Mouse (Mus musculus): Measurements from ENCODE around the gene Gadd45gip1.

The Gadd45gip1 gene

DNA sequence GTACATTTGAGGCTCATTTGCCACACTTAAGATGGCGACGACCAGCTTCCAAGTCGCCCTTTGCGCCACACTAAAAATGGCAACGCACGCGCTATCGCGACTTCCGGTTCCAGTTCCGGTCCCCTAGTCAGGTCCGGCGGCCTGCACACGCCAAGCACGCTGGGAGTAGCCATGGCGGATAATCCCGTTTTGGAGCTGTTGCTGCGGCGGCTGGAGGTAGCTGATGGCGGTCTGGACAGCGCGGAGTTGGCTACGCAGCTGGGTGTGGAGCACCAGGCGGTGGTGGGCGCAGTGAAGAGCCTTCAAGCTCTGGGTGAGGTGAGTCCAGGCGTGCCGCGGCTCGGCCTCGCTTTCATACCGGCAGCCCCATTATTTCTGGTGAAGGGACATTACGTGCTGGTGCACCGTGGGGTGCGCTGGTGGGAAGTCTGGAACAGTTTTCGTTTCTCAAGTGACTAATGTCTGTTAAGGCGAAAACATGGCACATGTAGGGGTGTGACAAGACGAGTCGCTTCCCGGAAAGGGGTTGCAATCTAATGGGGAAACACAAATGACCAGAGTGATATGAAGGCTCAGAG is 25.6 kb downstream of the Gadd45gip1 start, which contains the start of gene Farsa:
Farsa (plus strand) TSS at position 126 of the 578 bp plus-strand sequence.
- DNase-seq: peak; percentile 93 to 94

DNA sequence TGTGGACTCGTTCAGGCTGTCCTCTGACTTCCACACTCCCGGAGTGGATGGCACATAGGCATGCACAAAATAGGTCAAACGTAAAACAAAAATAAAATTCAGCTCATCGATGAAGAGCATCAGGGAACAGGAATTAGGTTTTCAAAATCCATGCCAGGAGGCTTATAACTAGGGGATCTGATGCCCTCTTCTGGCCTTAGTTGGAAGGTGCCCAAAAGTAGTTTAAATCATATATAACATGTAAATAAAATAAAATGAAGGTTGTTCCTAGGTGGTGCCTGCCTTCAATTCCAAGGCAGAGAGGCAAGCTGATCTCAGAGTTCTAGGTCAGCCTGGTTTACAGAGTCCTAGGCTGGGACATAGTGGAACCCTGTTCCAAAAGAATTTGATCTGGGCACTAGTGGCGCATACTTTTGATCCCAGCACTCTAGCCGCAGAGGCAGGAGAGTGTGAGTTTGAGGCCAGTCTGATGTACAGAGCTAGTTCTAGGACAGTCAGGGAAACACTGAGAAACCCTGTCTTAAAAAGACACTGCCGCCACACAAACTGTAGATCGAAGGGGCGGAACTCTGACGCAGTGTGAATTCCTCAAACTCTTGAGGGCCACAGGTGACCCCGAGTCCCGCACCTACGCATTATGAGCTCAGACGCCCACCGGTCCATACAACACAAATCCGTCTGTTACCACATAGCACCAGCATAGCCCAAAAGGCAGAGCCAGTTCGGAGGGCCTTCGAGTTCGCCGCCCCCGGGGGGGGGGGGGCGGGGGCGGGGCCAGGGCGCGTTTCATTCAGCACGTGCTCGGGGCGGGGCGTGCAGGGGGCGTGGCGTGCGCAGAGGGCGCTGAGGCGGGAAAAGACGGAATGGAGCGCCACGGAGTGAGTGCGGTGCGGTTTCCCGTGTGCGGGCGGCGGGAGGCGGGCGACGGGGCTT is 40.3 kb downstream of the Gadd45gip1 start, which contains the start of gene Syce2:
Syce2 (plus strand) TSS at position 736 of the 933 bp plus-strand sequence.
- peak; percentile 81 to 87 for DNase-seq

- peak; percentile 41 to 44 for DNase-seq
Measured at GRCm38 (mm10) chr8:84872309-84872965, 41.1 kb downstream of the Gadd45gip1 start.

DNA sequence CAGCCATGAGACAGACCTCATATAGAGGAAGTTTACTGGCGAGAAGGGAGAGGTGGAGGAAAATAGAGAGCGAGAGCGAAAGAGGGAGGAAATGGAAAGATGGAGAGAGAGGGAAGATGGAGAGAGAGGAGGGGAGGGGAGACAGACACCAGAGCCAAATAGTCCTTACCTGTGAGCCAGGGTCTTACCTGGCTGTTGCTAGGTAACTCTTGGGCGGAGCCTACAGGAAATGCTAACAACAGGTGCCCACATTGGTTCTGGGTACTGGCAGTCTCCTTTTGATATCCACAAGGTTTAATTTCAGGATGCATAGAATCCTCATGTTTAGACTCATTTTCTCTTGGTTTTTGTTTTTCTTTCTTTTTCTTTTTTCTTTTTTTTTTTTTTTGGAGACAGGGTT is 41.7 kb downstream of the Gadd45gip1 start:
- DNase-seq: no peak

- no peak for DNase-seq
Measured at GRCm38 (mm10) chr8:84874339-84874738, 43.0 kb downstream of the Gadd45gip1 start.

GRCm38 (mm10) chr8:84877297-84878035 is 46.1 kb downstream of the Gadd45gip1 start:
- DNase-seq: no peak

- DNase-seq: no peak
Measured at GRCm38 (mm10) chr8:84878915-84879314, 47.6 kb downstream of the Gadd45gip1 start.

GRCm38 (mm10) chr8:84884728-84885127 is 53.4 kb downstream of the Gadd45gip1 start:
- DNase-seq: no peak

Measured in lung, adult 18-20 months (tissue).